29 mouse cellular contexts compared by ENCODE assay signal in the genomic region with DNA sequence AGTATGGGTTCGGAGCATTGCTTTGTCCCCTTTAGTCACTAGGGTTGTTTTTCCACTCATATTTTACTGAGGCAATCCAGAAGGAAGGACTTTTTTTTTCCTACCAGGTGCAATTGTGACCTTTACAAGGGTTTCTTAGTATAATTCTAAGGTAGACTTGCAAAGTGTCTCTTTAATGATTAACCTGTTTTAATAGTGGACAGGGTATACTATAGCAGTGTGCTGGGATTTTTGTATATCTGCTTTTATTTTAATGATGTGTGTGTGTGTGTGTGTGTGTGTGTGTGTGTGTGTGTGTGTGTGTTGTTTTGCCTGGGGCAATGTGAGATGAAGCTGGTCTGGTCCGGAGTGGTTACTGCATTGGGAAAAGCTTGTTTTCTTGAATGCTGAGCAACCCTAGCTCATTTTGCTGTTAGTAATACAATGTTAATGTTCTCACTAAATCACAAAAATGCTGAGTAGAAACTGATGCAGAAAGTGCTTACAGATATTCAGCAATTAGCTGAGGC.
DNase-seq lines count a peak whose midpoint lies in the region; ATAC-seq and TF ChIP-seq lines count a peak whose summit lies in the region.
"Had no signal": no experiment of that assay in that cellular context is flagged by ENCODE, and none has a peak within 500 bp of the region (broad histone marks: within the 10 kb centered on the region; RNA-seq: fewer than 3 reads in every experiment).

No protein-coding gene starts in this region.

- TF ChIP-seq POLR2A in kidney, adult 2 months (IDR thresholded peaks at IDR 0.05; ENCODE audit: low read depth, low read length) = no peak

- no peak overlapping the region for H3K4me2 ChIP-seq in intestine, embryonic 16.5 days (ENCODE audit: low read depth, low read length)
- no peak overlapping the region for H3K4me2 ChIP-seq in kidney, embryonic 16.5 days (replicated peaks; ENCODE audit: low read depth, low read length)
- H3K4me2 ChIP-seq: forebrain, embryonic 12.5 days; heart, embryonic 15.5 days; liver, embryonic 12.5 days; midbrain, embryonic 12.5 days had no signal

- H3K4me1 ChIP-seq in intestine, embryonic 16.5 days (ENCODE audit: control insufficient read depth, insufficient read depth, low read length) = no peaks in the 10 kb centered on the region
- no peaks in the 10 kb centered on the region for H3K4me1 ChIP-seq in kidney, adult 2 months (ENCODE audit: control insufficient read depth, insufficient read depth, low read length)
- no peaks in the 10 kb centered on the region for H3K4me1 ChIP-seq in kidney, embryonic 16.5 days (ENCODE audit: insufficient read depth, low read length)
- H3K4me1 ChIP-seq: forebrain, embryonic 12.5 days; heart, embryonic 10.5 days; heart, embryonic 15.5 days; liver, embryonic 12.5 days; megakaryocyte, embryonic 14.5 days; midbrain, embryonic 12.5 days had no signal

- H3K27me3 ChIP-seq in intestine, embryonic 16.5 days (replicated peaks; ENCODE audit: control insufficient read depth, insufficient read depth, low read length) = no peaks in the 10 kb centered on the region
- no peaks in the 10 kb centered on the region for H3K27me3 ChIP-seq in kidney, adult 2 months (replicated peaks; ENCODE audit: control insufficient read depth, insufficient read depth, low read length)
- H3K27me3 ChIP-seq in kidney, embryonic 16.5 days (ENCODE audit: insufficient read depth, low read length) = no peaks in the 10 kb centered on the region
- H3K27me3 ChIP-seq: forebrain, embryonic 12.5 days; heart, embryonic 15.5 days; liver, embryonic 12.5 days; megakaryocyte, embryonic 14.5 days; midbrain, embryonic 12.5 days; Patski had no signal

- no peaks in the 10 kb centered on the region for H3K9me3 ChIP-seq in intestine, embryonic 16.5 days (ENCODE audit: control insufficient read depth, low read length)
- no peaks in the 10 kb centered on the region for H3K9me3 ChIP-seq in kidney, embryonic 16.5 days (ENCODE audit: low read length)
- H3K9me3 ChIP-seq: forebrain, embryonic 12.5 days; heart, embryonic 10.5 days; heart, embryonic 15.5 days; liver, embryonic 12.5 days; midbrain, embryonic 12.5 days had no signal

- no peak for TF ChIP-seq CTCF in kidney, adult 2 months (conservative IDR thresholded peaks at IDR 0.05; ENCODE audit: insufficient read depth, insufficient read length, low read depth, low read length)

- no peak overlapping the region for H3K27ac ChIP-seq in intestine, embryonic 16.5 days (ENCODE audit: low read length)
- no peak overlapping the region for H3K27ac ChIP-seq in kidney, adult 2 months (ENCODE audit: insufficient read depth, low read depth, low read length)
- H3K27ac ChIP-seq in kidney, embryonic 16.5 days (ENCODE audit: low read length) = no peak overlapping the region
- H3K27ac ChIP-seq: forebrain, embryonic 12.5 days; heart, embryonic 10.5 days; heart, embryonic 15.5 days; liver, embryonic 12.5 days; midbrain, embryonic 12.5 days; stomach, postnatal 0 days had no signal

- peak; percentile 72 for DNase-seq in kidney, adult 2 months
- peak; percentile 51 to 54 for DNase-seq in kidney, postnatal 36 days
- DNase-seq in T-cell, adult 2 months (ENCODE audit: low spot score) = no peak
- DNase-seq in adrenal gland, adult 18-20 months (ENCODE audit: low spot score in 2 of 2) = no peak
- DNase-seq: adrenal gland, postnatal 25 days; cerebellum, adult 18-20 months; cerebellum, postnatal 10 days; forebrain, postnatal 0 days; gastrocnemius, postnatal 10 days; left cerebral cortex, postnatal 4 days; liver, postnatal 0 days; lung, postnatal 36 days; right cerebral cortex, adult 18-20 months; spleen, adult 18-20 months; thymus, adult 2 months; thymus, postnatal 36 days had no signal

- no peaks in the 10 kb centered on the region for H3K36me3 ChIP-seq in intestine, embryonic 16.5 days (ENCODE audit: control insufficient read depth, insufficient read depth, low read length)
- H3K36me3 ChIP-seq in kidney, adult 2 months (ENCODE audit: control insufficient read depth, insufficient read depth, low read length) = no peaks in the 10 kb centered on the region
- no peaks in the 10 kb centered on the region for H3K36me3 ChIP-seq in kidney, embryonic 16.5 days (ENCODE audit: insufficient read depth, low read length)
- H3K36me3 ChIP-seq: forebrain, embryonic 12.5 days; heart, embryonic 10.5 days; heart, embryonic 15.5 days; liver, embryonic 12.5 days; midbrain, embryonic 12.5 days had no signal

- WGBS in intestine, embryonic 16.5 days = 53% methylated on average over 2 of the region's 2 CpGs
- WGBS in kidney, adult 2 months = 55% methylated on average over 2 of the region's 2 CpGs
- WGBS in kidney, embryonic 16.5 days = 63% methylated on average over 2 of the region's 2 CpGs

- no peak overlapping the region for H3K9ac ChIP-seq in intestine, embryonic 16.5 days (ENCODE audit: low read depth, low read length)
- no peak overlapping the region for H3K9ac ChIP-seq in kidney, embryonic 16.5 days (replicated peaks; ENCODE audit: low read length)
- H3K9ac ChIP-seq: forebrain, embryonic 12.5 days; forebrain, postnatal 0 days; heart, embryonic 15.5 days; liver, embryonic 12.5 days; liver, postnatal 0 days; midbrain, embryonic 12.5 days had no signal

- peak; percentile 93 for ATAC-seq in intestine, embryonic 16.5 days
- peak; percentile 76; the same call in 1 of the 2 replicates for ATAC-seq in kidney, embryonic 16.5 days (ENCODE audit: low FRiP score, low TSS enrichment)
- no peak for ATAC-seq in frontal cortex, adult (ENCODE audit: low TSS enrichment)
- ATAC-seq: forebrain, postnatal 0 days; hindbrain, embryonic 16.5 days; liver, embryonic 12.5 days; liver, postnatal 0 days; Patski had no signal

- H3K4me3 ChIP-seq in intestine, embryonic 16.5 days (ENCODE audit: low read length) = no peak overlapping the region
- no peak overlapping the region for H3K4me3 ChIP-seq in kidney, adult 2 months (ENCODE audit: insufficient read depth, low read depth, low read length)
- no peak overlapping the region for H3K4me3 ChIP-seq in kidney, embryonic 16.5 days (ENCODE audit: low read length)
- H3K4me3 ChIP-seq: erythroblast, embryonic 14.5 days; forebrain, embryonic 12.5 days; heart, embryonic 10.5 days; heart, embryonic 15.5 days; liver, embryonic 12.5 days; midbrain, embryonic 12.5 days had no signal

Comparison
In these comparisons a context has a peak if more than half of its experiments do, and no peak if none do; other contexts are left out.
1. DNase-seq: peak in kidney, adult 2 months (single experiment) and kidney, postnatal 36 days (2 of 2); none in T-cell, adult 2 months (single experiment) and adrenal gland, adult 18-20 months (0 of 2).